Mouse (Mus musculus) thymus, postnatal 25 days (tissue): Measurements from ENCODE around the gene Dyrk1a.

Source experiments
- DNase-seq: peaks from one replicate; pipeline ENCODE4 v3.0.0; 2022

The Dyrk1a gene

GRCm38 (mm10) chr16:94720476-94721153 lies 150.8 kb downstream of the Dyrk1a start:
- DNase-seq, result no peak

GRCm38 (mm10) chr16:94721549-94722006 lies 151.8 kb downstream of the Dyrk1a start:
- no peak for DNase-seq

GRCm38 (mm10) chr16:94722936-94723335 lies 153.1 kb downstream of the Dyrk1a start:
- no peak for DNase-seq

DNA sequence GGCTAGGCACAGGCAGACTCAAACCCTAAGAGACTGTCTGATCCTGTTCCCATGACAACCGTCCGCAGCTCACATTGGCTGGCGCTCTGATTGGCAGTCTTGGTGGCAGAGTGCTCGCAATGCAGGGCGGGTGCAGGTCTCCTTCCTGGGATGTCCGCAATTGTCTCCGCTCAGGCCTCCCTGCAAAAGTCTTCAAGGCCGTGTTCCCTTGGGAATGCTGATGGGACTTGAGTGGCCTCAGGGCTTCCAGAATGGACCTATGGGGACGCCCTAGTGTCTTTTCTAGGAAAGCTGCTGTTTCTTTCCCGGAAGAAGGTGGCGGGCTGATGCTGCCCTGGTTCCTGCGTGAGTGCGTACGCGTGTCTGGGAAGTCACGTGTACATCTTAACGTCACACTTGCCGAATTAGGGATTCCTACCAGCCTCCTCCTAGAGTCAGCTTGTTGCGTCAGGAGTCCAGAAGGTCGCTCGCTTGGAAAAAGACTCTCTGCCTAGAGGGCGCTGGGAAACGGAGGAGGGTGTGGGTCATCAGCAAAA lies 154.3 kb downstream of the Dyrk1a start:
- peak; percentile 76 for DNase-seq

- DNase-seq, result peak; percentile 30
Observed at GRCm38 (mm10) chr16:94724747-94725211, 155.0 kb downstream of the Dyrk1a start.

- no peak for DNase-seq
Observed at GRCm38 (mm10) chr16:94729236-94729635, 159.4 kb downstream of the Dyrk1a start.

DNA sequence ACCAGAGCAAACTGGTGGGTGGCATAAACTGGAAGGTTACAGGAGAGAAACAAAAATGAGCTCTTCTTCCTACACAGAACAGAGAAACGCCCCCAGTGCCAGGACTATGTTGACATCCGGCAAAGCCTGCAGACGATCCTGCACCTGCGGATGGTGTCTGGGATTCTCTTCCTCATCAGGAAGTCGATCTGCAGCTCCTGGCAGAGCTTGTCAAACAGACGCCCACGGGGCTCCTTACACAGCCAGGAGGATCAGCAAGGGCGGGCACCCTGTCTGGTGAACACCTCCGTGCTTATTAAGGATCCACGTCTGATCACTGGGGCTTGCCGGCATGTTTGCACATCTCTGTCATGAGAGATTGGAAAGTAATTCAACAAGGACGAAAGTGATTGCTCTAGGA lies 161.2 kb downstream of the Dyrk1a start:
- no peak for DNase-seq

GRCm38 (mm10) chr16:94735472-94735871 lies 165.7 kb downstream of the Dyrk1a start:
- DNase-seq, result no peak

- no peak for DNase-seq
Observed at GRCm38 (mm10) chr16:94736462-94737358, 166.9 kb downstream of the Dyrk1a start.

DNA sequence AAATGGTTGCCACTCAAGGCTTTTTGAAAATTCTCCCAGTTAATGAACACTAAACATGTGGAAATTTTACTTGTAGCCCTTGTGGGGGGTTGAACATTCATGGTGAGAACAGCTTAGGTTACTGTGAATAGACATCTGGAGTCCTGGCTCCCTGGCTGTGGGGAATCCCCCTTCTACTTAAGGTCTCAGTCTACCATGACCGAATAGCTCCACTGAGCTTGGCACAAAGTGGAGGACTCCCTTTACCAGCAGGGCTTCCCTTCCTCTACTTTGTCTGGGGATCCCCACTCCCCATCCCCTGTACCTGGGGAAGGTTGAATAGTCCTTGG lies 167.5 kb downstream of the Dyrk1a start:
- DNase-seq, result no peak

GRCm38 (mm10) chr16:94743853-94744501 lies 174.2 kb downstream of the Dyrk1a start:
- peak; percentile 13 for DNase-seq

DNA sequence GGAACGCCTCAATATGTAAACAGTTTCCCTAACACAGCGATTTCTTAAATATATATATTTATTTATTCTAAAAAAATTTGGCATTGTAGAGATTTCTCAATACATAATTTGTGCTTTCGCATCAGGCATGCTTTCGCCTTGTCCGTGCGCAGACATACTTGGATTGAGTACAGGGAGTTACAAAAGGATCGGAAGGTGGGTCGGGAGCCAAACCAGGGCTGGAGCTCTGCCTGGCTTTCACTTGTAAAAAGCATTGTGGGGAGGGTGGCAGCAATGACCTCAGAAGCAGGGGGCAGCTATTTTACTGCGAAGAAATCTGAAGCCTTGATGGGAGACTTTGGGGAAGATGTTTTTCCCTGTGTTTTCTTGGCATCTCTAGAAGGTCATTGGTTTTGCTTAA lies 175.2 kb downstream of the Dyrk1a start:
- DNase-seq, result no peak
